Mouse (Mus musculus) ovary, adult 2 months (tissue): ENCODE results near the gene Cdkn1c. TPM values are rescaled to one million over a fixed set of nuclear protein-coding genes. Genes with fewer than 3 reads are reported as not detected.

Experiments
- polyA plus RNA-seq: library from polyadenylated mRNA; depleted of rRNA; stranded (reverse); fragments of >200 nt; gene quantifications from 2 replicates; pipeline ENCODE4 v1.2.3, GENCODE M21; 2012; rRNA removed

Gene Cdkn1c
- 34.3 and 40.7 TPM in 2 replicates for polyA plus RNA-seq

GRCm38 (mm10) chr7:143460874-143461273, at the start of gene Cdkn1c:
TSS of gene Cdkn1c (minus strand) at chr7:143461050.

GRCm38 (mm10) chr7:143502418-143503200, 41.8 kb upstream of the Cdkn1c start, which contains the start of gene Phlda2:
TSS of gene Phlda2 (minus strand) at chr7:143503150.

GRCm38 (mm10) chr7:143473347-143474101, 12.7 kb upstream of the Cdkn1c start, which contains the start of gene Slc22a18:
TSS of gene Slc22a18 (plus strand) at chr7:143473736.

Other genes with a start within 250 kb of the Cdkn1c start
- 21.2 and 26.5 TPM in 2 replicates for gene Slc22a18, start 12.7 kb upstream of the Cdkn1c start, polyA plus RNA-seq
- gene Phlda2, start 42.1 kb upstream of the Cdkn1c start, polyA plus RNA-seq: 0.54 and 0.90 TPM in 2 replicates
- 70.2 and 87.2 TPM in 2 replicates for gene Nap1l4, start 88.1 kb upstream of the Cdkn1c start, polyA plus RNA-seq
- 21.7 and 22.5 TPM in 2 replicates for gene Cars, start 139.0 kb upstream of the Cdkn1c start, polyA plus RNA-seq
- gene Tnfrsf26, start 167.7 kb upstream of the Cdkn1c start, polyA plus RNA-seq: 0.24 and 0.35 TPM in 2 replicates
- gene Tnfrsf22, start 188.6 kb upstream of the Cdkn1c start, polyA plus RNA-seq: 4.6 and 6.7 TPM in 2 replicates
- 1.7 and 3.5 TPM in 2 replicates for gene Tnfrsf23, start 224.8 kb upstream of the Cdkn1c start, polyA plus RNA-seq